Mouse (Mus musculus): ENCODE measurements around the gene Tmprss11f. TPM values are rescaled to one million over a fixed set of nuclear protein-coding genes. Genes with fewer than 3 reads are reported as not detected.

The Tmprss11f gene
- total RNA-seq, 2 experiments from 2014 or later, result not detected

Other genes with a start within 250 kb of the Tmprss11f start
- gene Tmprss11a, start 163.4 kb downstream of the Tmprss11f start, total RNA-seq (2014; fragmentation: Nextera tagmentation), result not detected in 2 replicates
- gene Tmprss11a, start 163.4 kb downstream of the Tmprss11f start, total RNA-seq (2017), result not detected in 2 replicates
- not detected in 2 replicates for gene Tmprss11g, start 113.8 kb downstream of the Tmprss11f start, total RNA-seq (2014; fragmentation: Nextera tagmentation)
- gene Tmprss11g, start 113.8 kb downstream of the Tmprss11f start, total RNA-seq (2017), result not detected in 2 replicates
- gene Tmprss11b, start 43.9 kb upstream of the Tmprss11f start, total RNA-seq (2014; fragmentation: Nextera tagmentation), result not detected in 2 replicates
- gene Tmprss11b, start 43.9 kb upstream of the Tmprss11f start, total RNA-seq (2017), result not detected in 2 replicates
- not detected in 2 replicates for gene Tmprss11e, start 113.4 kb upstream of the Tmprss11f start, total RNA-seq (2014; fragmentation: Nextera tagmentation)
- not detected in 2 replicates for gene Tmprss11e, start 113.4 kb upstream of the Tmprss11f start, total RNA-seq (2017)
- 82.5 and 97.7 TPM in 2 replicates for gene Ythdc1, start 171.8 kb upstream of the Tmprss11f start, total RNA-seq (2014; fragmentation: Nextera tagmentation)
- 134 and 171 TPM in 2 replicates for gene Ythdc1, start 171.8 kb upstream of the Tmprss11f start, total RNA-seq (2017)